Mouse (Mus musculus) embryonic fibroblast, embryonic 13.5 days (primary cell): ENCODE results near the gene Bcl7c. TPM values are rescaled to one million over a fixed set of nuclear protein-coding genes. Genes with fewer than 3 reads are reported as not detected.
"Not testable (repeated sequence)": the region's sequence is repeated elsewhere in the genome, so short reads cannot be mapped to it uniquely, and the experiment has no call there.

ENCODE experiments used
- H3K27ac ChIP-seq: 2 replicates; pipeline ENCODE4 v1.5.1; 2012; ENCODE audit warnings: low read length, control low read depth, inconsistent platforms; ENCODE audit not compliant: insufficient read depth
- H3K4me1 ChIP-seq: 2 replicates; pipeline ENCODE4 v1.6.1; 2011; ENCODE audit warnings: low read length; ENCODE audit not compliant: control insufficient read depth, insufficient read depth
- H3K4me3 ChIP-seq: 2 replicates; pipeline ENCODE4 v1.5.1; 2011; ENCODE audit warnings: mild to moderate bottlenecking, control low read depth, low read length; ENCODE audit not compliant: insufficient read depth
- CTCF ChIP-seq: IDR thresholded peaks from 2 replicates; pipeline ENCODE4 v1.5.1; 2011; ENCODE audit warnings: mild to moderate bottlenecking, control low read depth, low read length, moderate library complexity, borderline replicate concordance; ENCODE audit not compliant: insufficient read depth
- POLR2A ChIP-seq: IDR thresholded peaks from 2 replicates; pipeline ENCODE4 v1.6.1; 2011; ENCODE audit warnings: low read depth, mild to moderate bottlenecking, control low read depth, low read length, moderate library complexity
- polyA plus RNA-seq: library from polyadenylated mRNA; stranded (reverse); fragments of >200 nt; gene quantifications from 2 replicates; pipeline ENCODE4 v1.2.4, GENCODE M21; 2011; ENCODE audit warnings: low read depth; ENCODE audit not compliant: missing spikeins, insufficient read length

Bcl7c gene
- polyA plus RNA-seq, 1 experiment = 57.0 TPM

DNA sequence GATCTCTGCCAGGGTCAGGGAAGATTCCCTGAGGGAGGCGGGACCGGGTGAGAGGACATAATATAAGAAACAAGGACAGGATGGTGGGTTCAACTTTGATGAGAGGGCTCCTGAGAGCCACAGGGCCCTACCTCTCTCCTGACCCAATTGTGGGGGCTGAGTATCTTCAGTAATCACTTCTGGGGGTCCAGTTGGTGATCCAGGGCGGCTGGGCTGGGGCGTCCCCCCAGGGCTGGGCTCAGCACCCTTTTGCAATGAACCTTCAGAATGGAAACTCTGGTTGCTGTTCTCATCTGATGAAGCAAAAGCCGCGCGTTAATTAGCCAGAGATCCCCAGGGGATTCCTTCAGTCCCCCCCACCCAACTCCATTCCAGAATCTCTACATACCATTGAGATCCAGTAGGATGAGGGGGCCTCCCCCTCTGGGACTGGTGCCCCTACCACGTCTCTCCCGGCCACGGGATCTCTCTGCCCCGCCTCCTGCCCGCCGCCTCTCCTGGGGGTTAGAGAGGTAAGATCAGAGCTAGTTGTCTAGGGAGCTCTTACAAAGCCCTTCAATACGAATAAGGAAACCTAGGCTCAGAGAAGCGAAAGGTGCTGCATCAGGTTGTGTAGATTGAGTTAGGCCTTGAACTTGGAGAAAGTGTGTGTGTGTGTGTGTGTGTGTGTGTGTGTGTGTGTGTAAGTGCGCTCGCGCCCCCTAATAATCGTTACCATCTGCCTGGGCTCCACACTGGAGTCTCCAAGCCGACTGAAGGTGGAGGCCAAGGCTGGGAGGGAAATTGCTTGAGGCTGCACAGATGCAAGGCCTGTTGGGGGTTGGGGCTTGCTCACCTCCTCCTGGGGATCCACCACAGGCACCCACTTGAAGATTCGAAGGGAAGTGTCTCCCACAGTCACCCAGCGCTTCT, 1.4 kb downstream of the Bcl7c start:
- peak overlapping the region; percentile 89 for H3K27ac ChIP-seq
- peaks cover 4% of the 10 kb centered on the region; the same call in 1 of the 2 replicates for H3K4me1 ChIP-seq
- H3K4me3 ChIP-seq = peak overlapping the region; percentile 43
- TF ChIP-seq POLR2A = no peak

DNA sequence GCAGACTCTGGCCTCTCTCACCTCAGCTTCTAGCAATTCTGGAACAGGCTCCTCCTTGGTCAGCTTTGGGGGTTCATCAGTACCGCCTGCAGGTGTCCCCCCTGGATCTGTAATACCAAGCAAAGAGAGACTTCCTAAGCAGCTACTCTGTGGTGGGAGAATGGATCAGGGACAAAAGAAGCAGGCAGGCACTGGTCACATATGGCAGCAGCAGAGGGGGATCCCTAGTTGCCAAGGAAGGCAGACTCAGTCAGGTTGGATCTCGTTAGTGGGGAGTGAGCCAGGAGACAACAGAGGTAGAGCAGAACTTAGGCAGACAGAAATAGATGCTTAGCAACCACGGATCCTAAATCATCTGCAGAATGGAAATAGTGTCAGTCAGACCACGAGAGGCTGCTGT, 3.0 kb downstream of the Bcl7c start:
- Histone ChIP-seq H3K27ac (no peak overlapping the region), H3K4me3 (no peak overlapping the region), H3K4me1 (0 out of 2 replicates have a peak, but pooled peaks cover 2% of the 10 kb centered on the region)
- TF ChIP-seq POLR2A = no peak
- no peak for TF ChIP-seq CTCF

DNA sequence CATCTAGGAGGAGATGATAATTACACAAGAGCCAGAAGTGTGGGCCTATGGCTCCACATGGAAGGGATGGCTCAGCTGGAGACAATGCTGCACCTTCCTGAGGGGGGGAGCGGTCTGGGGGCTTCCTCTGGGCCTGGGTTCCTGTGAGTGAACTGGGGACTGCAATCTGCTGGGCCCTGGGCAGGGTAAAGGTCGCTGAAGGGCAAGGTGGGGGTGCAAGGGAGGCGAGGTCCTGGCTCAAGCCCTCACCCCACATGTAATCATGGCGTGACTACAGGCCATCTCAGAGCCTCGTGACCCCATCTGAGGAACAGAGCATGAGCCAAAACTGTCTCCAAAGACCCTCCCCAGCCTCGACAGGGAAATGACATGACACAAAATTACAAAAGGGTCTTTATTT, 4.1 kb downstream of the Bcl7c start:
- H3K4me1 ChIP-seq = 0 out of 2 replicates have a peak, but pooled peaks cover 2% of the 10 kb centered on the region
- H3K4me3 ChIP-seq = no peak overlapping the region
- TF ChIP-seq CTCF = no peak
- no peak for TF ChIP-seq POLR2A
- H3K27ac ChIP-seq = no peak overlapping the region

DNA sequence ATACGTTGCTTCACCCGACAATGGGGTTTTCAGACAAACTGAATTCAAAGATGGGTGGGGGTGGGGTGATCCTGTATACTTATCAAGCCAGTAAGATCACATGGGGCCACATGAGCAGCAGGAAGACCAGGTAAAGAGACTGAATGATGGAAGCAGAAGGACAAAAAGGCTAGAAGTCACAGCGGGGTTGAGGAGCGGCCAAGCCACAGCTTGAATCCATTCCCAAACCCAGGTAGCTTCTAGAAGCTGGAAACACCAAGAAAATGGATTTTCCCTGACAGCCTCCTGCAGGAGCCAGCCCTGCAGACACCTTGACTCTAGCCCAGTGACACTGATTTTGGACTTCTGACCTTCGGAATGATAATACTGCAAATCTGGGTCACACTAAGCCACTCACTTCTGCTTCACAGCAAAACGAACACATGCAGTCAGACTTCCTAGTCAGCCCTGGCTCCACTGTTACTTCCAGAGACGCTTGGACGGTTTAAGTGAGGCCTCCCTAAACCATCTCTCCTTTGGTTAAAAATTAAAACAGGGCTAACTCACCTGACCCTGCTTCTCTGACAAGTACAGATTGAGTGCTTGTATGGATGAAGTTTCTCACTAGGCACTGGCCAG, 5.1 kb downstream of the Bcl7c start:
- Histone ChIP-seq H3K4me3 (no peak overlapping the region), H3K27ac (no peak overlapping the region), H3K4me1 (no peaks in the 10 kb centered on the region)
- no peak for TF ChIP-seq CTCF
- TF ChIP-seq POLR2A = no peak

DNA sequence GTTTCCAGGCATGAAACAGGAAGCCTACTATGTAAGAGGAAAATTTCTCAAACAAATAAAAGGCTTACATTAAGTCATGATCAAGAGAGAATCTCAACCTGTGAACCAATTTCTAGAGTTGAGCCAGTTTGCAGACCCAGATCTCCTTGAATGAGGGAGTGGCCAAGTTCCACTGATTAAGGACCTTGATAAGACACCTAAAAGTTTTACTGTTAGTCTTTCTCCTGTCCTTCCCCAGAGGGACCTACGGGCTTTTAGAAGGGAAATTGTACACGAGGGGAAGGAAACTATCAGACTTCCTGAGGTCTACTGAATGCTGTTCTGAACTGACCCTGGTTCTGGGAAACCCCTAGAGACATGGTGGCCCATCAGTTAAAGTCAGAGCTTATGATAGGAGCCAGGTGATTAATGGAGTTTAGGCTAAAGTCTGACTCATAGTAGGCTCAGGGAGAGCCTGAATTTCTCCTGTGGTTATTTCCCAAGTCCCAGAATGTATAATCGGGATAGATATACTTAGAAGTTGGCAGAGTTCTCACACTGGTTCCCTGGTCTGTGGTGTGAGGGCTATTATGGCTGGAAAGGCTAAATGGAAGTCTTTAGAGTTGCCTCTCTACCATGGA, 7.9 kb downstream of the Bcl7c start:
- Histone ChIP-seq H3K4me1 (no peaks in the 10 kb centered on the region), H3K27ac (no peak overlapping the region), H3K4me3 (no peak overlapping the region)
- TF ChIP-seq POLR2A (no peak), CTCF (no peak)

DNA sequence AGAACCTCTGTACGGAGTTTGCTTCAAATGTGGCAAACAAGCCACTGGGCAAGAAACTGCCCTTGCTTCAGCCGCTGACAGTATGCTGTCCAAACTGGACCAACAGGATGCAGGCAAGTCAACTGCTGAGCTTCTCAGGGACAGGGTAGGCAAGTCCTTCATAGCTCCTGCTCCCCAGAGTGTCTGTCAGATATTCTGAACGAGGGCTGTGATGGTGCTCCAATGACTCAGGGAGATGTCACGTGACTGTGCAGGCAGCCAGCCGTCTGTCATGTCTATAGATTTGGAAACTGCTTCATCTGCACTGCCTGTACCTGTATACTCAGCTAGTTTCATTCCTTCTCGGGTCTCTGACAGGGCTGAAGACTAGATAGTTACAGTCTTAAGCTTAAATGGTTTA, 9.7 kb downstream of the Bcl7c start:
- no peak overlapping the region for H3K27ac ChIP-seq
- H3K4me3 ChIP-seq = no peak overlapping the region
- no peak for TF ChIP-seq POLR2A
- TF ChIP-seq CTCF = no peak
- H3K4me1 ChIP-seq = no peaks in the 10 kb centered on the region

DNA sequence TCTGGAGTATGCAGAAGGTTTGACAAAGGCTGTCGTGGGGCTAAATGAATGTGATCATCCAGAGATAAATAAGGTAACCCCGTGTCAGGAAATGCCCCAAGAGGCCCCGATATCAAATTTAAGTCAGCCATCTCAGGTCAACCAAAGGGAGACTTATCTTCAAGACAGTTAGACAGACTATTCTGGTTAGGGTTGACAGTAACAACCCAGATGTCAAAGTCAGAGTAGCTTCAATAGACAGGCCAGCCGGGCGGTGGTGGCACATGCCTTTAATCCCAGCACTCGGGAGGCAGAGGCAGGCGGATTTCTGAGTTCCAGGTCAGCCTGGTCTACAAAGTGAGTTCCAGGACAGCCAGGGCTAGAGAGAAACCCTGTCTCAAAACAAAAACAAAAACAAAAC, 15.0 kb downstream of the Bcl7c start:
- not testable (repeated sequence) for H3K4me3 ChIP-seq, H3K4me1 ChIP-seq, H3K27ac ChIP-seq

DNA sequence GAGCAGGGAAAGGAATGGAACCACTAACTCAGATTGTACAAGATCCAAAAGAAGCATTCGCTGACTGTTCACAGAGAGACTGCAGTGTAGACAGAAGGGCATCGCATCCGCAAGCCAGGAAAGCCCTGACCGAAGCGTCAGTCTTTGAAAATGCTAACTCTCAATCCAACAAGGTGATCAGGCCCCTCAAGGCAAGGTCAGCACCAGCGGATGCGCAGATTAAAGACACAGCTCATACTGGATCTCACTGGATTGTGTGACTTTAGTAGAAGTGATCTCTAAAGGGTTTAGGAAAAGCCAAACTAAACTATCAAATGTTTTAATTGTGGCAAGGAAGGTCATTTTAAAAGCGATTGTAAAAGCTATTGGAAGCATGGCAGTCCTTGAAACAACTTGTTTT, 15.4 kb downstream of the Bcl7c start:
- H3K27ac ChIP-seq = no peak overlapping the region

DNA sequence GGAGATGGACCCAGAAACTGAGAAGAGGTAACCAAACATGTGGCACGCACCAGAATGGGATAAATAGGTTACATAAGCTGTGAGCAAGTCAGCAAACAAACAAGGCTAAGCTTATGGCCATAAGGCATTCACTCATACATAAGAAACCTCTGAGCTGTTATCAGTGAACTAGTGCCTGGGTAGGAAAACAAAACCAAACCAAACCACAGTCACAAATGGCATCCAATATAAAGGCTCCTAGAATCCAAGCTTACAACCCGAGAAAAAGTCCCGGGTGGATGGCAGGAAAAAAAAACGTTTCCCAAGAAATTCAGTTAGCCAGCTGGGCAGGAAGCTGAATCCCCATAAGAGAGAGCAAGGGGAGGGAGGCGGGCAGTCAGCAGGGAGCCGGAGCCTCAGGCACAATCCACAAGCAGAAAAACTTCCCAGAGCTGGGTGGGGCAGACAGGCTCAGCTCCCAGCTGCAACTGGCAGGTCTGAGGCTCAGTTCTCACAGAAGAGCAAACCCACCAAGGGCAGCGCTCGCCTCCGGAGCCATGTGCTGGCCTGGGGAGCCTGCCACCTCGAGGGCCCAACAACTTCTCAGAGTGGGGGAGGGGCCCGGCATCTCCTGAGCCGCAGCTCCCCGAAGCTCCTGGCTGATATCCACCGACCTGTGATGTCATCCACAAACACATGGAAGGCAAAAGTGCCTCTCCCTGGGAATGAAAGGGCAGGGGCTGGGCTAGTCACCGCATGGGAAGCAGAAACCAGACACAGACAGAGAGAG, 17.3 kb downstream of the Bcl7c start:
- TF ChIP-seq CTCF = no peak
- peak; percentile 64 for TF ChIP-seq POLR2A
- H3K4me1 ChIP-seq = peaks cover 9% of the 10 kb centered on the region
- peak overlapping the region; percentile 11; the same call in 1 of the 2 replicates for H3K4me3 ChIP-seq
- peak overlapping the region; percentile 92 for H3K27ac ChIP-seq

More for the DNA sequence above, 15.4 kb downstream of the Bcl7c start:
- no peak overlapping the region for H3K4me3 ChIP-seq
- H3K4me1 ChIP-seq = peaks cover 9% of the 10 kb centered on the region
- TF ChIP-seq POLR2A = no peak
- no peak for TF ChIP-seq CTCF

DNA sequence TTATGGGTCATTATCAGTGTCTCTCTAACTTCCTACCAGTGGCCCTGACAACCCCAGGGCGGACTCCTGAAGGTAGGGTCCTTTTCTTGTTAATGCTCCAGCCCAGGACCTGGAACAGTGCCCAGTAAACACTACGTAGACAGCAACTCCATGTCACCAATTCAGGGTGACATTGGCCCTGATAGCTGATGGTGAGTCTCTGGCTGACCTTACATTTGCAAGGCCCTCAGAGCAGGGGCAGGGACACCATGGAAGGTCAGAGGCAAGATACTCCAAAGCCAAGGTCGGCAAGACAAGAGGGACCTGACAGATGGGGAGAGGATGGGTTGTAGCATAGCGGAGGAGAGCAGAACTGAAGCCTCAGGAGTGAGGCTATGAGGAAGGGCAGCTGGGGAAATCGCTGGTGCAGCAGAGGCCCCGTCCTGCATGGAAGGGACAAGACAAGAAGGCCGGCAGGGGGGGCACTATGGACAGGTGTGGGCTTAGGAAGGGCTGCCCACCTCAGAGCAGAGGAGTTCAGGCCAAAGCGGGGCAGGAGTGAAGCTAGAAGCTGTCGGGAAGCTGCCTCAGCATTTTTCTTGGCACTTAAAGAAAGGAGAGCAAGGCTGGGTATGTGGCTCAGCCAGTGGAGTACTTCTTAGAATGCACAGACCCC, 19.0 kb downstream of the Bcl7c start:
- Histone ChIP-seq H3K4me1 (peaks cover 9% of the 10 kb centered on the region), H3K27ac (no peak overlapping the region), H3K4me3 (no peak overlapping the region)
- TF ChIP-seq POLR2A (no peak), CTCF (no peak)
